Mouse (Mus musculus): ENCODE data around the gene Hist1h2aa. TPM values are rescaled to one million over a fixed set of nuclear protein-coding genes. Genes with fewer than 3 reads are reported as not detected.

Gene Hist1h2aa
- not detected for polyA plus RNA-seq (2017; shearing (Covaris generic))

DNA sequence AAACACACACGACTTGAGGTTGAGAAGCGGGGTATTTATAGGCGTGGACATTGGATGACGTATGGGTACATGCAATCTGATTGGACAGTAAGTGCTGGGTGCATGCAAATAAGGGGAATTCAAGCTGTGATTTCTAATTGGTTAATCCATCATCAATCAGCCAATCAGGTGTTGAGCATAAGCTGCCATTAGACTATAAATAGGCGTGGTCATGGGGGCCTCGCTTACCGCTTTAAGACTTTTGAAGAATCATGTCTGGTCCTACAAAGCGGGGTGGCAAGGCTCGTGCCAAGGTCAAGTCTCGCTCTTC lies at the start of gene Hist1h2aa:
TSS of gene Hist1h2aa (plus strand) at position 252 of the 310 bp plus-strand sequence.

DNA sequence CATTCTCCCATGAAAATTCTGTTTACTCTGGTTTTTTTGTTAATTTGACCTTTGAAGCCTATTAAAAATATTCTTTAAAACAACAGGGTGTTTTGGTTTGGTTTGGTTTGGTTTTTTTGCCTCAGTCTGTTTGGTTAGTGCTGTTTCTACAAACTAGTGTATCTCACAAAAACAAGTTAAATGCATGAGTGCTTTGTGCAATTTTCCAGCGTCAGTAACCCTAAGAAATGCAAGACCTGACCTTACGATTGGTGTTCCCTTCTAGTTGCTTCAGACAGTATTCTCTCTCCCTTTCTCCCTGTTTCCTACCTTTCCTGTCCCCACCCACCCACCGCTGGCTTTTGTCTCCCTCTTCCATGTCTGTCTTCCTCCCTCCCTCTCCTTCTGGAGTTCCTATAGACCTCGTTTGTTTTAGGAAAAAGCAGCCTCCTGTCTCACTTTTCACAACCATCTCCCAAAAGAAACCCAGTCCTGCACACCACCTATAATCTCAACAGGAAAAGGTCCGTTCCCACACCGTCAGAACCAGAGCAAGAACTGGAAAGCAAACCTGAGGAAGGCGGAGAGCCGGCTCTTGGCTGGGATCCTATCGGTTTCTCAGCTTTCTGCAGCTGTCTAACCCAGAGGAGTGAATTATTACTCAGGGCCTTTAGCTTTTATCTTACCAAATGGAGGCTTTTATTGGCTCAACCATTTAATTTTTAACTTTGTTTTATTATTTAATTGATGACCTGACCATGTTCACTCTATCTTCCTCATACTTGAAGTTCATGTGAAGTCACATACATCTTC lies 19.7 kb upstream of the Hist1h2aa start, which contains the start of gene Slc17a4:
TSS of gene Slc17a4 (minus strand) at position 634 of the 792 bp plus-strand sequence.

DNA sequence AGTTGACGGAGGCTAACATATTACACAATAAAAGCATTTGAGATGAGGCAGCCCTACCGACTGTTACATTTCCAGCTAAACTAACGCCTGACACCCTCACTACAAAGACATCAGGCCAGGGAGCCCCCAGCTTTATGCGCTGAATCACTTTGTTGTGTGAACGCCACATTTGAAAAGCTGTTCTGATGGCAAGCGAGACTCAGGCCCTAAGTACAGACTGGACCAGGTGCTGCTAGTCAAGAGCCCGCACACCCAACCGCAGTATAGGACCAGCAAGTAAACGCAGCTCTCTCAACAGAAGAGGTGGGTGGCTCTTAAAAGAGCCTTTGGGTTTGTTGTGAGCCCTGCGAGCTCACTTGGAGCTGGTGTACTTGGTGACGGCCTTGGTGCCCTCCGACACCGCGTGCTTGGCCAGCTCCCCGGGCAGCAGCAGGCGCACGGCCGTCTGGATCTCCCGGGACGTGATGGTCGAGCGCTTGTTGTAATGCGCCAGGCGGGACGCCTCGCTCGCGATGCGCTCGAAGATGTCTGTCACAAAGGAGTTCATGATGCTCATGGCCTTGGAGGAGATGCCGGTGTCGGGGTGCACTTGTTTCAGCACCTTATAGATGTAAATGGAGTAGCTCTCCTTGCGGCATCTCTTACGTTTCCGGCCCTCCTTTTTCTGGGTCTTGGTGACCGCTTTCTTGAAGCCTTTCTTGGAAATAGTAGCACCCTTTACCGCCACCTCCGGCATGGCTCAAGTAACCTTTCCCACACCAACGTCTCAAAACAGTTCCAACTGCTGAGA lies 646 bp upstream of the Hist1h2aa start, which contains the start of gene Hist1h2ba:
TSS of gene Hist1h2ba (minus strand) at position 736 of the 790 bp plus-strand sequence.

Other genes with a start within 250 kb of the Hist1h2aa start
- not detected for gene Hist1h1t, start 238.6 kb upstream of the Hist1h2aa start, polyA plus RNA-seq (2017; shearing (Covaris generic))
- 4.5 TPM for gene Hist1h4c, start 236.0 kb upstream of the Hist1h2aa start, polyA plus RNA-seq (2017; shearing (Covaris generic))
- gene Hfe, start 223.6 kb upstream of the Hist1h2aa start, polyA plus RNA-seq (2017; shearing (Covaris generic)) = 0.79 TPM
- 34.3 TPM for gene Hist1h1c, start 195.7 kb upstream of the Hist1h2aa start, polyA plus RNA-seq (2017; shearing (Covaris generic))
- gene Hist1h3c, start 188.9 kb upstream of the Hist1h2aa start, polyA plus RNA-seq (2017; shearing (Covaris generic)) = not detected
- gene Hist1h2bb, start 187.7 kb upstream of the Hist1h2aa start, polyA plus RNA-seq (2017; shearing (Covaris generic)) = not detected
- gene Hist1h2ab, start 183.3 kb upstream of the Hist1h2aa start, polyA plus RNA-seq (2017; shearing (Covaris generic)) = not detected
- gene Hist1h3b, start 182.2 kb upstream of the Hist1h2aa start, polyA plus RNA-seq (2017; shearing (Covaris generic)) = not detected
- 6.6 TPM for gene Hist1h4b, start 177.4 kb upstream of the Hist1h2aa start, polyA plus RNA-seq (2017; shearing (Covaris generic))
- not detected for gene Hist1h4a, start 173.2 kb upstream of the Hist1h2aa start, polyA plus RNA-seq (2017; shearing (Covaris generic))
- 3.8 TPM for gene Hist1h3a, start 172.1 kb upstream of the Hist1h2aa start, polyA plus RNA-seq (2017; shearing (Covaris generic))
- gene Hist1h1a, start 170.8 kb upstream of the Hist1h2aa start, polyA plus RNA-seq (2017; shearing (Covaris generic)) = not detected
- not detected for gene Trim38, start 164.5 kb upstream of the Hist1h2aa start, polyA plus RNA-seq (2017; shearing (Covaris generic))
- gene Slc17a2, start 127.5 kb upstream of the Hist1h2aa start, polyA plus RNA-seq (2017; shearing (Covaris generic)) = not detected
- gene Slc17a3, start 95.0 kb upstream of the Hist1h2aa start, polyA plus RNA-seq (2017; shearing (Covaris generic)) = not detected
- gene Slc17a1, start 66.7 kb upstream of the Hist1h2aa start, polyA plus RNA-seq (2017; shearing (Covaris generic)) = not detected
- gene Slc17a4, start 19.5 kb upstream of the Hist1h2aa start, polyA plus RNA-seq (2017; shearing (Covaris generic)) = not detected
- gene Hist1h2ba, start 306 bp upstream of the Hist1h2aa start, polyA plus RNA-seq (2017; shearing (Covaris generic)) = not detected
- not detected for gene Scgn, start 56.8 kb downstream of the Hist1h2aa start, polyA plus RNA-seq (2017; shearing (Covaris generic))